Mouse (Mus musculus): ENCODE data around the gene Nbeal2.

The Nbeal2 gene

DNA sequence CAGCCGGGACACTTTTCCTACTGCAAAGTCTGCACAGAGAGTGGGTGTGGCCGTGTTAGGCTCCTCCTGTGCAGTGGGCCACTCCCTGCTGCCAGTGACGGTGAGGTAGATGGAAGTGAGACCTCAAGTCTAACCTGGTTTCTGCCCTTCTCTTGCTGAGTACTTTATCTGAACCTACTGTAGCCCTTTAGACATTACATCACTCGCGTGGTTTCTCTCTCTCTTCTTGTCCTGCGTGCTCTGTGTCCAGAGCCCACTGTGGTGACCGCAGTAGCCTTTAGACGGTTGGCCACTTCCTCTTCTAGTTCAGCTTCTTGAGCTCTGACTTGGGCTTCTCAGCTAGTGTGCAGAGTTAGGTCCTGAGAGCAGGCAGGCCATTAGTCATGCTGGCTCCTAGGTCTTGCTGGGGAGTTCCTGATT lies 22.5 kb upstream of the Nbeal2 start:
- no peak for DNase-seq (ENCODE audit: low spot score in 2 of 2)

DNA sequence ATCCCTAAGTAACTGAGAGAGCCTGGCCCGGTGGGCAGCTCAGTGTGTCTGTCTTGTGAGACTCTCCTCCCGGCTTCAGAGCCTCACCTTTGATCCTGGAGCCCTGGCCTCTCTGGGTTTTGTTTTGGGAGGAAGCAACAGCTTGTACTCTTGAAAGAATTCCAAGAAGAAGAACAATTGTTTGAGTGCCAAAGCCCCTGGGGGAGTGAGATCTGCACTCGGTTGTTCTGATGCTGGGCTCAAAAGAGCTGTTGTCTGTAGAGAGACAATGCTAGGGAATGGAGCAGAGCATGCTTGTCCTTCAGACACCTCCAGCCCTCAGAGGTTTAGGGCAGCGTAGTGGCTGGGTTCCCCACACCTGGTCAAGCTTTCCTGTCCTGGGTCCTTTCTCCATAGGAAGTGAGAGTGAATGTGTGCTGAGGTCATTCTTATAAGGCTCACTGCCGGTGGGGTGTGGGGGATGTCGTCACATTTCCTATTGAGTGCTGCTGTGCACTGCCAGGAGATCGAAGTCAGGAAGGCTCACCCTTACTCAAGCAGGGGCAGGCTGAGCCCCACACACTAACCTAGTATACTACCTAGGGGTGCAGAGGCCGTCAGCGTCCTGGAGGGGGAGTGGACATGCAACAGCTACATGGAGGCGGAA lies 19.3 kb upstream of the Nbeal2 start:
- no peak for DNase-seq (ENCODE audit: low spot score in 2 of 2)

DNA sequence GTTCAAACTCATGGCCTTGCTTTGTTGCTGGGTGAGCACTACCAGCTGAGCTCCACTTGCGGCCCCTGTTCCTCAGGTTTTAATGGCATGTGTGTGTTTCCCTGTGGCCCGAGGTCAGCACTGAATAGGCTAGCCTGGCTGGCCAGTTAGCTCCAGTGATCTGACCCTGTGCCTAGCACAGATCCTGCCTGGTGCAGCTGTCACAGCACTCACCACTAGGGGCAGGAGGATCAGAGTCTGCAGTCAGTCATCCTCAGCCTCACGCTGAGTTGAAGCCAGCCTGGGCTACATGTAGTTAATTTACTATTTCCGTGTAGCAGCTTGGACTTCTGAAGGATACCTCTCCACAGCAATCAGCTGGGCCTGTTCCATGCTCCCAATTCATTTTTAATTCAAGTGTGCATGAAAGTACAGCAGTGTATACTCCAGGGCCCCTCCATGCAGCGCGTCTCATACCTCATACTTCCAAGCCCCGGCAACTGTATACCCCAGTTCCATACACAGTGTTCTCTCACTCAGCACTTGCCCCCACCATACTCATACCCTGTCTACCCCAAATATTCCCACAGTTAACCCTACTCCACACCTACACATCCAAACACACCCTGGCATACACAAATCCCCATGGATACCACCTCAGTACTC lies 18.6 kb upstream of the Nbeal2 start:
- peak in 1 of 2 experiments; percentile 40 for DNase-seq (ENCODE audit: low spot score in 2 of 2)

DNA sequence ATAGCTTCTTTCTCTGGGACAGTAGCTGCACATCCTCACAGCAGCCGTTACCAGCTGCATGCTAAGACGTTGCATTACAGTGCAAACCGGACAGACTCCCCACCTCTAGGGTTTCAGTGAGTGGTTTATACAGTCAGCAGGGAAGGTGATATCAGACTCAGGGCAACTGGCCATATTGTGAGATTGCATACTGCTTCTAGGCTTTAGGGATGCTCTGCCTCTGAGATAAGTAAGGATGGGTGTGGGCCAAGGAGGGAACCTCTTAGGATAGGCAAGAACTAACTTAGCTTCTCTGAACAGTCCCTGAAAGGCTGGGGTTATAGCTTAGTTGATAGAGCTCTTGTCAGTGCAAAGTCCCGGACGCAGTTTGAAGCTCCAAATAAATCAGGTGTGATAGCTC lies 15.8 kb upstream of the Nbeal2 start:
- no peak for DNase-seq (ENCODE audit: low spot score in 2 of 2)

DNA sequence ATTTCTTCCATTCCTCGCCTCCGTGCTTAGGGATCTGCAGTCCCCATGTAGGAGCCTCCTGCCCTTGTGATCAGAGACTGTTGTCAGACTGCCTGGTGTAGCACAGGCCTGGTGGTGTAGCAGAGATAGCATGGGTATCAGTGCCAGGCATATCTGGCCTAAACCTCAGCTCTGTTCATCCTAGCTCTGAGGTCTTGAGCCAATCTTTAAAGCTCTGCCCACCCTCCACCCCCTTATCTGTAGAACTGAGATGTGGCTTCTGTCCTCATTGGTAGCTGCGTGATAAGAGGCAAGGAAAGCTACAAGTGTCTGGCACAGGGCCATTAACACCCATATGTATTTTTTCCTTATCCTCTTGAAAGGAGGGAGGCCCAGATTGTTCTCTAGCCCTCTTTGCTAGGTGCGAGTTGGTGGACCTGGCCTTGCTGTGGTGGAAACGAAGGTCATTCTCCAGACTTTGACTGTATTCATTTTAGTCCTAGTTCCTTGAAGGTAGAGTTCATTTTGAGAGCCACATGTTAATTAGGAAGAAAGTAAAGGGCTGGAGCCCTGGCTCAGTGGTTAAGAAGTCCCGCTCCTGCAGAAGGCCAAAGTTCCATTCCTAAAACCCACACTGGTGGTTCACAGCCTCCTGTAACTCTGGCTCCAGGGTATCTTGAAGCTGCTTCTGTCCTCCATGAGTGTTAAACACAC lies 14.8 kb upstream of the Nbeal2 start:
- no peak for DNase-seq (ENCODE audit: low spot score in 2 of 2)

DNA sequence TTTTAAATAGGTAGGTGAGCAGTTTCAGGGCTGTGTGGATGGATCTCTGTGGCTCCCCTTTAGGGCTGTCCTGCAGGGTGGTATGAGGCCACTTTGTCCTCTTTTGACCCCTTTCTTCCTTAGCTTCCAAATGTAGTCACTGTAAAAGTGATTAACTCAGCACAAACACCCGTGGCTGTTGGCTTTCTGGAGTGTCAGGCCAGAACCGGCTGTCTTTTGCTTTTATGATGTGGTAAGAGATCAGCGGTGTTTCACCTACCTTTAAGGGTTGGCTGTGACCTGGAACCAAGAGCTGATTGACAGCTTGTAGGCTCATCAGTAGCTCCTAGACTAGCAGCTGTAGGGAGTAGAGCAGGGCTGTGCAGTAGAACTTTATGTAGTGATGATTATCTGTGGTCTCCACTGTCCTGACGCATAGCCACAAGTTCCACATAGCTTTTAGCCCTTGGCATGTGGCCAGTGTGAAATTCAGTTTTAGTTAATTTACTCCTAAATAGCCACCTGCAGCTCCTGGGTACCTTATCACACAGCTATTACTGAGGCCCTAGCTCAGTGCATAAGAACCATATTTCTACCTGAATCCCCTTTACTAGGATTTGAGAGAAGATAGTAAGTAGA lies 13.4 kb upstream of the Nbeal2 start:
- no peak for DNase-seq (ENCODE audit: low spot score in 2 of 2)

DNA sequence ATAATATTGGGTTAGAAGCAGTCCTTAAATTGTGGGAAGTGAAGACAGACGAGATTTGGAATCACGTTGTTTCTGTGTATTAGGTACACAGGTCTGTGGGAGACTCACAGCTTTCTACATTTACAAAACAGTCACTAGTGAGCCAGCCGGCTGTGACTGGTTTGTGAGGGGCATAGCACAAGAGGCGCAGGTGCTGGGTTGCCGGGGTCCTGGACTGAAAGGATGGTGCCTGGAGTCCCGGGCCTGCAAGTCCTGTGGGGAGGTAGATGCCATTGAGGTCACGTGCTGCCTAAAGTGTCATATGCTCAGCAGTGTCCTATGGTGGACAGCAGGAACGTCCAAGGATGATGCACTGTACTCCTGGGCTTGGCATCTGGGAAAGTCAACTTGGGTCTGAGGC lies 12.4 kb upstream of the Nbeal2 start:
- no peak for DNase-seq (ENCODE audit: low spot score in 2 of 2)

DNA sequence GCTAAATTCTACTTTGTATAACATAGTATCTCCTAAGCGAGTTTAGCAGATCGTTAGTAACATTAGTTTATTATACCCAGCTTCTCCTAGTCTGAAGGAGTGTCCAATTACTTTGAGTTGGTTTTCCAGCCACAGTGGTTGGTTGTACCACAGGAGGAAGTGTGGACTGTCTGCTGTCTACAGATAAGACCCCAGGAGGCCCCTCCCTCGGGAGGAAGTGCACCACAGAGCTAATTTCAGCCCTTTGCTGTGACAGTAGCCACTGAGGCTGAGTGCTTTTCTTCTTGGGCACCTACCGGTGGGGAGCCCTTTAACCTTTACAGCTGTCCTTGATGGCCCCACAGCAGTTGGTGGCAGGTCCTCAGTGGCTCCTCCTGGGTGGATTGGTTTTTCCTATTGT lies 12.0 kb upstream of the Nbeal2 start:
- DNase-seq (ENCODE audit: low spot score in 2 of 2): peak in 1 of 2 experiments; percentile 58

DNA sequence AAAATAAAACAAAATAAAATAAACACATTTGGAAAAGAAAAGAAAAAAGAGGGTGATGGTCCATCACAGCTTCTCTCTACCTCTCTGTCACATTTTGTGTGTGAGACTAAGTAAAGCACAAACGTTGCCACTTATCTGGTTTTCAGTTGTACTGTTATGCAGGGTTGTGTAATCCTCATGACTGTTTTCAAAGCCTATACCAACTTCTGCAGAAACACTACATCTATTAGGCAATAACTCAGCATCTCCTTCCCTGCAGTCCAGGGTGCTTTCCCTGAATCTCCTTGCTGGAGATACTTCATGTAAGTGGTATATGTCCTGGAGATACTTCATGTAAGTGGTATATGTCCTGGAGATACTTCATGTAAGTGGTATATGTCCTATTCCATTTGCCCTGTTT lies 8.9 kb upstream of the Nbeal2 start:
- DNase-seq (ENCODE audit: low spot score in 2 of 2): no peak

DNA sequence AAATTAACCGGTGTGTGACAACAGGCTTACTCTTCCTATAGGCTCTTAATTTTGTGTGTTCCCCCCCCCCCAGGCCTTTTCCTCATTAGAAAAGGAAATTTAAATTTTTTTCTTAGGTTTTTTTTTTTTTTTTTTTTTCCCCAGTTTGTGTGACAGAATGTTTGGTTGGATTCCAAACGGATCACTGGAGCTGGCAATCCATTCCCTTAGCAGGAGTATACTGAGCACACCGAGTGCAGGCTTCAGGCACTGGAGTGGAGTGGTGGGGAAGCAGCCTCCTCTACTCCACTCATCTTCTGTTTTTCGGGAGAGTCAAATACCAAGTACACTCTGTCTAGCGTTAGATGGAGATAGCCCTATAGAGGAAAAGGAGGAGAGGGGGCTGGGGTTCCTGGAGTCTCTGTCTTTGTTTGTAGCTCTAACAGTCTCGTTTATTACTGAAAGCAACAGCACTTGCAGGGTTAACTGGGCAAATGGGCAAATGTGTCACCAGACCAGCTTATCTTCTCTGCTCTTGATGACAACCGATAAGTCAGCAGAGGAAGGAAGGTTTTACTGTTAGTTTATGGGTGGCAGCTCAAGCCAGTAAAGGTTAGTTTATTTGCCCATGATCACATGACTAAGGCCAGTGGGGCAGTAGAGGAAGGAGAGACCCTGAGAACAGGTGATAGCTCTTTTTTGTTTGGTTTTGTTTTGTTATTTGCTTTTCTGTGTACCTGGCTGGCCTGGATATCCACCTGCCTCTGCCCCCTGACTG lies 7.1 kb upstream of the Nbeal2 start:
- no peak for DNase-seq (ENCODE audit: low spot score in 2 of 2)

DNA sequence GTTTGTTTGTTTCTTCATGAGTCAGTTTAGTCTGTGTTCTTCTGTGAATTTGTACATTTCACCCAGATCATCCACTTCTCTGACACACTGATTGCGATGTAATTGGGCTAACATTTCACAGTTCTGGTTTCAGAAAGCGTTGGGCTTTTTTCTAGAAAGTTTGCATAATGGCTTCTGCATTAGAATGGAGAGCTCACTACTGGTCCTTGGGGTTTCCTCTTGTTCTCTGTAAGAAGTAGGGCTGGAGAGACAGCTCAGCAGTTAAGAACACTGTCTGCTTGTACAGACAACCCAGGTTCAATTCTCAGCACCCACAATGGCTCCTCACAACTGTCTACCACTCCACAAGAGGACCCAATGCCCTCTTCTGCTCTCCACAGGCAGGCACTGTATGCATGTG lies 6.2 kb upstream of the Nbeal2 start:
- DNase-seq (ENCODE audit: low spot score in 2 of 2): no peak

DNA sequence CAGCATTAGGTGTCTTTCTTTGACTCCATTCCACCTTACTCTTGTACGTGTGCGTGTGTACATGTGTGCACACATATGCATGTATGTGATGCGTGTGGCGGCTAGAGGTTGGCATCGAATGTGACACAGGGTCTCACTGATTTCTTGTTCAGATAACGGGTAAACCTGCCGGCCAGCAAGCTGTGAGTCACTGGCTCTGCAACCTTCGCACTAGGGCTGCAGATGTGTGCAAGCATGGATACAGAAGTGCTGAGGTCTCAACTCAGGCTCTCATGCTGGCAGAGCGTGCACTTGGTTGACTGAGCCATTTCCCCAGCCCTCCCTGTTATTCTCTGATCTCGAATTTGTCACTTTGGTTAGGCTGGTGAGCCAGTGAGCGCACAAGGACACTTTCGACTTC lies 5.6 kb upstream of the Nbeal2 start:
- no peak for DNase-seq (ENCODE audit: low spot score in 2 of 2)

DNA sequence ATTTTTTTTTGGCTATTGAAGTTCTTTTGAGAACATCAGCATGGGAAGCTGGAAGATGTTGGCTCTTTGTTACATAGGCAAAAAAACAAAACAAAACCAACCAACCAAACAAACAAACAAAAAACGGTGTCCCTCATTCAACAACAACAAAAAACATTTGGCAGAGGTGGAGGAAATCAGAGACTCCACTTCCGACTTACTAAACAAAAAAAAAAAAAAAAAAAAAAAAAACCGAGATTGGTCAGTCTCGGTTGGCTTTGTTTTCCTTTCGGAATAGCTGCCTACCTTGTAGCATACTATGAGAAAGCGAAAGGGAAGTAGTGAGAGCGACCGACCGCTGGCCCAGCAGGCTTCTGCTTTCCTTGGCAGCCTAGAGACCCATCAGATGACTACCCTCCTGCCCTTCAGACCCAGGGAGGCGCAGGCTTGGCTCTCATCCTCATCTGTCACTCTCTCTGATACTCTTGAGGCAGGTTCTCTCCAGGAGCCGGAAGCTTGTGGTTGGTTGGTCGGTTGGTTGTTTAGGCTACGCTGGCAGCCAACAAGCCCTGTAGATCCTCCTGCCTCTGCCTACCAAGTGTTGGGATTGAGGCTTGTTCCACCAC lies 3.6 kb upstream of the Nbeal2 start:
- DNase-seq (ENCODE audit: low spot score in 2 of 2): no peak

DNA sequence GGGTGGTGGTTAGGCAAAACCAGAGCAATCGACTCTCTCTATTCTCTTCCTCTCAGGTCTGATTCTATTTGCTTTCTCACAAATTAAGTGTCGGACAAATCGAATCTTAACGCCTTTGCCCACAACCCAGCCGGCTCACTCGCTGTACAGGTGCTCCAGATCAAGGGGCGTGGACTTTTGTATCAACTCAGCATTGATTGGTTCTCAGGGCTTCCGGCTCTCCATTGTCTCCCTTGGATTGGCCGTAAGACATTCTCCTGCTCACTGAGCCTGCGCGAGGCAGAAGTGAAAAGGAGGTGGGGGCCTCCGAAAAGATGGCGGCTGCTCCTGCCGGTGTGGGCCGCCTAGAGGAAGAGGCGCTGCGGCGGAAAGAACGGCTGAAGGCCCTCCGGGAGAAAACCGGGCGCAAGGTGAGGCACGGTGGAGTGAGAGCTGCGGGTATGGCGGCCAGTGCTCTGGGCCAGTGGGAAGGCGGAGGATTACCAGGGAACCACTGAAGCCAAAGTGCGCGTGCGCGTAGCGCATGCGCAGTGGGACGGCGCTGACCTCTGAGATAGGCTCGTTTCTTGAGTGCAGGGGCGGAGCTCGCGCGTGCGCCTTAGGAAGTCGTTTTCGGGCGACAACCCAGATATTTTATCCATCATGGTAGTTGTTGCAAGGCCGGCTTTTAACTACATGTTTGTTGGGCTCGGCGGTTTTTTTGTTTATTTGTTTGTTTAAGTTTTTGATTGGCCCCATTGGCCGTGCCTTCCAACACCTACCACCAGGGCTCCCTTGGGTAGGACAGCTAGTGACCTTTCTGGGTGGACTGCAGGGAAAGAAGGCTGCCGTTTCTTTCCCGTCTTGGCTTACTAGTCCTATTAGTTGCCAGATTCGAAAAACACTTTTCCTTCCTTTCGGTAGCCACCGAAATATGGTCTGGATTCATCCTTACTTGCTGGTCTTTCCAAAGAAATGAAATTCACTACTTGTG lies 2.6 kb upstream of the Nbeal2 start, which contains the start of gene Ccdc12:
Gene Ccdc12, plus strand, starts transcription at position 255 of the 973 bp plus-strand sequence.
- DNase-seq (ENCODE audit: low spot score in 2 of 2): peak; percentile 90 to 91

DNA sequence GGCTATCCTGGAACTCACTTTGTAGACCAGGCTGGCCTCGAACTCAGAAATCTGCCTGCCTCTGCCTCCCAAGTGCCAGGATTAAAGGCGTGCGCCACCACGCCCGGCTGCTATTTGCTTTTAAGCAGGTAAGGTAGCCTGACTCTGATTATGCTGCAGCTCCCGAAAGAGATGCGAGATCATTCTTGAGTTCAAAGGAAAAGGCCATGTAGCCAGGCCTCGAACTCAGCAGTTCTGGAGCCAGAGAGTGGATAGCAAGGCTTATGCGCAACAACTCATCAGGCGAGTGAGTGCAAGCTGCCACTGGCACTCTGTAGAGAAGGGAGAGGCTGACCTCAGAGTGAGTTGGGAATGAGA lies 1.7 kb upstream of the Nbeal2 start:
- no peak for DNase-seq (ENCODE audit: low spot score in 2 of 2)

DNA sequence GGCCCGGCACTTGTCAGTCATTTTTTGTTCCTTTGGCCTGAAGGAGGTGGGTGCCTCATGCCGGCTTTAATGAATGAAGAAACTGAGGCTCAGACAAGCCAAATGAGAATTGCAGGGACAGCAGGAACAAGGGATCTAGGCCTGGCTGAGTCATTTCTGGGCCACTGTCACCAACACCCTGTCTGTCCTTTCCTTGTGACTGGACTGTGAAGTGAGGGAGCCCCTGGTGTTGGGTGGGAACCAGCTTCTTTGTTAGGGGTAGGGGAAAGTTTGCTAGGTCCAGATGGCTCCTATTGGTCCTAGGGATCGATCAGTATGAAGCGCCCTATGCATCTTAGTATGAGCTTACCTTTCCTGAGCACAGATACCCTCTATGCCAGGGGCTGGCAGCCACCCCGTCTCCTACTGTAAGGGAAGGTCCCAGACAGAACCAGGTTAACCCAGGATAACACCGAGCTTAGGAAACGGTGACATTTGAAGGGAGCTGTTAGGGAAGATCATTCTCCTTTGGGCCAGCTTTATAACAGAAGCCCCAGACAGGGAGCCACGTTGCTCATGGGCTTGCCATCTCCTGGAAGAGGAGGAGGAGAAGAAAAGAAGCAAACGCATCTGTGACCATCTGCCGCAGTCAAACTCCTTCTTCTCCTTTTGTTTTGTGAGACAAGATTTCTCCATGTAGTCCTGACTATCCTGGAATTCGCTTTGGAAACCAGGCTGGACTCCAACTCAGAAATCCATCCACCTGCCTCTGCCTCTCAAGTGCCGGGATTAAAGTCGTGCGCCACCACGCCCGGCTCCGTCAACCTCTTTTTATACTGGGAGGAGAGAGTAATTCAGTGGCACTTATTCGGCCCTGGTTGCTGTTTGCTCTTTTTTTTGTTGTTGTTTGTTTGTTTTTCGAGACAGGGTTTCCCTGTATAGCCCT lies 1.0 kb upstream of the Nbeal2 start:
- no peak for DNase-seq (ENCODE audit: low spot score in 2 of 2)

DNA sequence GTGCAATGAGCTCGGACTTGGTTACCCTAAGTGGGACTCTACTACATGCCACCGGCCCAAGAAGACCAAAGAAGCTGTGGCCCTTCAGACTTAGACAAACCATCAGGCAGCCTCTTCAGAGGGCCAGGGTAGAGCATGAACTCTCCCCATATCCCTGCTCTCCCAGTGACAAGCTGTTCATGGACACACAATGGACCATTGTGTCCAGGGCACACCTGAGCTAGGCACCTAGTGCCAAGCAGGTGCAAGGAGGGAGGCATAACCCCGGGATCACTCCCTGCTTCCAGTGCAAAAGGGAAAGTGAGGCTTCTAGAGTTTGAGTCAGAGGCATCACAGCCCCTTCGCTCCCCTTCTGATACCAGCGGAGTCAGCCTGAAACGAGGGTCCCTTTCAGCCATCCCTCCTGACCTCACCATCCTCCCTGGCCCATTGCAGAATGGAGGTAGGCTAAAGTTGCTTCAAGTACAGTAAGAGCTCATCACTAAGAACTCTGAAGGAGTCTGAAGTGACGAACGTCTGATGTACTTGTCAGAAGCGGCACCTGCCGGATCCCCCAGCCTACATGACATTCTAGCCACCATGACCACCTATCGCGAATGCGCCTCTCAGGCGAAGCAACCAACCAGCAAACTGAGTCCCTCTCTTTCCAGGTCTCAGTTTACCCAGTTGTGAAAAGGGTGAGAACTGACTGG lies 852 bp downstream of the Nbeal2 start:
- no peak for DNase-seq (ENCODE audit: low spot score in 2 of 2)

DNA sequence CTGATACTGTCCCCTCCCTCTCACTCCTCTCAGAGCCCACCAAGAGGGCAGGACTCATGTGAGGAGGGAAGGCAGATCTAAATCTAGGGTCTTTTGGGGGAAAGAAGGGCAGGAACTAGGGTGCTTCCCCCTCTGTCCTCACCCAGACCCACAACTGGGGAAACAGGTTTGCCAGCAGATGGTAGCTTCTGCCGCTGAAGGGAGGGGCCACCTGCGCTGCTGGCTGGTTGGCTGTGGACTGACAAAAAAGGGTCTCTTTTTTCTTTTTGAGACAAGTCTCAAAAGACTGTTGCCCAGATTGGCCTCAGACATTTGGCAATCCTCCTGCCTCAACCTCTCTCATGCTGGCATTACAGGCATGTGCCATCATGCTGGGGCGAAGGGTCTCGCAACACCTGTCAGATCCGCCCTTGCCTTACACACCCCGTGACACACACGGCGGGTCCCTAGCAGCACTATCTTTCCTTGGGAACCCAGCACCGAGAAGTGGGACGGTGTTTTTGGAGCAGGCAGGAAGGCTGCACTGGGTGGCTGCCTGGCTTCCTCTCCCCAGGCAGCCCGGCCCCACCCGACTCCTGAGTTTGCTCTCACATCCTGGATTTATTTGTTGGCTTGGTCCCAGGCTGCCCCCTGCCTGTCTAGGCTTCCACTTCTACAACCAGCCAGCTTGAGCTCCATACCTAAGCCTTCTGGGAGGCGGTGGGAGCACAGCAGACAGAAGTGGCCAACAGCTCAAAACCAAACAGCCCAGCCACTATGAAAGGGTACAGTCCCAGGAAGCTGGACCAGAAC lies 1.8 kb downstream of the Nbeal2 start:
- DNase-seq (ENCODE audit: low spot score in 2 of 2): no peak

Measured in spleen, postnatal 14 days (tissue).